Mouse (Mus musculus) adrenal gland, postnatal 10 days (tissue): ENCODE measurements around the gene Dennd4c. TPM values are rescaled to one million over a fixed set of nuclear protein-coding genes. Genes with fewer than 3 reads are reported as not detected.
A peak's percentile ranks its signal among the peaks of the same experiment; 100 is the strongest.
"Not testable (repeated sequence)": the region's sequence is repeated elsewhere in the genome, so short reads cannot be mapped to it uniquely, and the experiment has no call there.

ENCODE experiments used
- DNase-seq: peaks from one replicate; pipeline ENCODE4 v3.0.0; 2021; ENCODE audit warnings: mixed read lengths
- total RNA-seq, 2 experiments: library from RNA; stranded (reverse); gene quantifications; 2 replicates each; pipeline ENCODE4 v1.2.3; 2021

Gene Dennd4c
- total RNA-seq, 2 experiments from 2014 or later, result 32.7 to 39.9 TPM

DNA sequence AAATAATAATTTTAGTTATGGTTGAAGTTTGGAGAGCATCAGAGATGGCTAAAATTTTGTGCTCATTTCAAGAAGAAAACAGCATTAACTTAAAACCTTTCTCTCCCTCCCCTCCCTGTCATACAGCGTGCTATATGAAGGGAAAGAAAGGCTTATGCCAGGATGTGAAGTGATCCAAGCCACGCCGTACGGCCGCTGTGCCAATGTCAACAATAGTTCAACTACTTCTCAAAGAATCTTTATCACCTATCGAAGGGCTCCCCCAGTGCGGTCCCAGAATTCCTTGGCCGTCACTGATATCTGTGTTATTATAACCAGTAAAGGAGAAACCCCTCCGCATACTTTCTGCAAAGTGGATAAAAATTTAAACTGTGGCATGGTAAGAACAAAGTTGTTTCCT is 29.2 kb downstream of the Dennd4c start:
- DNase-seq, result no peak

DNA sequence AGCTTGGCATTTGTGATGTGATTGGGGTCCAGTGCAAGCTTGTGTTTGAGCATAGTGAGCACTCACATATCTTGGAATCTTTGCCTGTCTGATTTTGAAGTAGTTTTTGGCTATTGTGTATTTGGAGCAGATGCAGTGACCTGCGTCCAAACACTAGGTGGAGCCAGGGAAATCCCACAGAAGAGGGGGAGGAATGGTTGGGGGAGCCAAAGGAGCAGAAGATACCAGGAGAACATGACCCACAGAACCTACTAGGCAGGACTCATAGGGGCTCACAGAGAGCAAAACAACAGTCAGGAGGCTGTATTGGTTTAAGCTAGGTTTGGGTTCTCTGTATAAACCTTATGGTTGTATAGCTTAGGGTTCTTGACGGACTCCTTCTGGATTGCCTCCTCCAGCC is 62.2 kb downstream of the Dennd4c start:
- no peak for DNase-seq

DNA sequence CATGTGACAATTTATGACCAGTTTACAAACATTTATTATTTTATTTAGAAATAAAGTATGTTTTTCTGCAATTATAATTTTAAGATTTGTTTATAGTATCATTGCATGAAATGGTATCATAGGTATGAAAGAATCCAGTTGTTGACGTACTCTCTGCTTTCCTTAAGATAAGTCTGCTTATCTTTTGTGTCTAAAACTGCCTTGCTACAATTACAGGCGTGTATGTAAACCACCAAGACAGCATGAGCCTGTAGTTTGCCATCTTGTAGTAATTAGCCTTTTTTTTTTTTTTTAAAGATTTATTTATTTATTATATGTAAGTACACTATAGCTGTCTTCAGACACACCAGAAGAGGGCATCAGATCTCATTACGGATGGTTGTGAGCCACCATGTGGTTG is 66.5 kb downstream of the Dennd4c start:
- no peak for DNase-seq

DNA sequence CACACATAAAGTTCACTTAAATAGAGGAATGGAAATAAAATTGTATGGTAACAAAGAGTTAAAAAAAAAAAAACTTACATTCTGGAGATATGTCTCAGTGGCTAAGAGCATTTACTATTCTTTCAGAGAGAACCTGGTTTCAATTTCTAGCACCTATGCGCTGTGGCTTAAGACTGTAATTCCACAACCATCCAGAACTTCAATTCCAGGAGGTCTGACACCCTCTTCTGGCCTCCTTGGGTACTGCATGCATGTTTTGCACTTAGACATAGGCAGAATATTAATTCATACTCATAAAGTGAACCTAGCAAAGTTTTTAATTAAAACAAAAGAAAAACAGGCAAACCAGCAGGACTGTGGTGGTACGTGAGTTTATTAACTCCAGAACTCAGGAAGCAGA is 74.8 kb downstream of the Dennd4c start:
- peak; percentile 78 for DNase-seq

DNA sequence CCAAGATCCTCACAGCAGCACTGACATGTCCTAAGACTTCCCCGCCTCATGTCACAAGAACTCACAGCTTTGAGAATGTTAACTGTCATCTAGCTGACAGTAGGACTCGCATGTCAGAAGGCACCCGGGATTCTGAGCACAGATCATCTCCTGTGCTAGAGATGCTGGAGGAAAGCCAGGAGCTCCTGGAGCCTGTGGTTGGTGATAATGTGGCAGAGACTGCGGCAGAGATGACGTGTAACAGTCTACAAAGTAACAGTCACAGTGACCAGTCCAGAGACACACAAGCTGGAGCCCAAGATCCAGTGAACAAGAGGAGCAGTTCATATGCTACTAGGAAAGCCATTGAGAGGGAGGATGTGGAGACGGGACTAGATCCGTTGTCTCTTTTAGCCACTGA is 76.8 kb downstream of the Dennd4c start:
- no peak for DNase-seq

DNA sequence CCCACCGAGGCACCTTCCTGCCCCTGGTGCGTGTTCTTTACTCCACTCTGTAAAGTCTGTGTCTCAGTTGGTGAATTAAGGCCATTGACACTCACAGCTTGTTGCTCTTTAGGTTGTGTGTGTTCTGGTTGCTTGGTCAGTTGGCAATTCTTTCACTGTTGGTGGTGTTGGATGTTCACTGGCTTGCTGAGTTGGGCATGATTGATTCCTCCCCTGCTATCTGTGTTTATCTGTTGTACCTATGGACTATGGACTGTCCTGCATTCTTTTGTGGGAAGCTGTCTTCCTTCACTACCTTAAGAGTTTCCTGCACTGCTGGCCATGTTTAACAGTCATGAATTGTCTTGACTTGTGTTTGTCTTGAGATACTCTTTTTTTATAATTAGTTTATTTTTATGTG is 83.5 kb downstream of the Dennd4c start:
- no peak for DNase-seq

- not testable (repeated sequence) for DNase-seq
Observed at GRCm38 (mm10) chr4:86841141-86841540, 92.8 kb downstream of the Dennd4c start.

- DNase-seq, result peak; percentile 50
Observed at GRCm38 (mm10) chr4:86845384-86845783, 97.0 kb downstream of the Dennd4c start.

DNA sequence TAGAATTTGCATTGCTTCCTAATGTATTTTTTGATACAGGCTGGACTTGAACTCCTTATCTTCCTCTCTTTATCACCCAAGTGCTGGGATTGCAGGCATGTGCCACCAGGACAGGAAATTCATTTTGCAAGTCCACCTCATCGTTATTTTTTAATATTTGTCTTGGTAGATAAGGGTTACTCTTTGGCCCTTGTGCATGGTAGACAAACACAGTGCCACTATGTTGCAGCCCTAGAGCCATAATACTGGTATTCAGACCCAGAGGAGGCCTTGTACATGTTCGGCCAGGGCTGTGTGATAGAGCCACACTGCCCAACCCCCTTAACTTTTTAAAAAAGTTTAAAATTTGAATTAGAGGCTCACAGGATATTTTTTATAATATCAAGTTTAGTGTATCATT is 98.9 kb downstream of the Dennd4c start:
- no peak for DNase-seq

DNA sequence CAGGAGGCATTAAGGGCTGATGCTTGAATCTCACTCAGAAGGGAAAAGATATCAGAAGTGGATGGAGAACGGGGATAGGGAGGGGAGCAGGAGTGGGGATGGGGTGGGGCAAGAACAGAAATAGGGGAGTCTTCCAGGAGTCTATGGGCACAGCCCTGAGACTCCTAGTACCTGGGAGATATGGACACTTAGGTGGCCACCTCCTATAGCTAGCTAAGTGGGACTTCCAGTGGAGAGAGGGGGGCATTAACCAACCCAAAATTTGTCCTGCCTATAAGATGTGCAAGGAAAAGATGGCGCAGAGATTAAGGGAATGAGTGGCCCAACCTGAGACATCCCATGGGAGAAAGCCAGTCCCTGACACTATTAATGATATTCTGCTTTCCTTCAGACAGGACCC is 103.0 kb downstream of the Dennd4c start:
- DNase-seq, result no peak

GRCm38 (mm10) chr4:86852018-86852417 is 103.7 kb downstream of the Dennd4c start:
- no peak for DNase-seq

GRCm38 (mm10) chr4:86852813-86853590 is 104.6 kb downstream of the Dennd4c start:
- peak; percentile 49 for DNase-seq

DNA sequence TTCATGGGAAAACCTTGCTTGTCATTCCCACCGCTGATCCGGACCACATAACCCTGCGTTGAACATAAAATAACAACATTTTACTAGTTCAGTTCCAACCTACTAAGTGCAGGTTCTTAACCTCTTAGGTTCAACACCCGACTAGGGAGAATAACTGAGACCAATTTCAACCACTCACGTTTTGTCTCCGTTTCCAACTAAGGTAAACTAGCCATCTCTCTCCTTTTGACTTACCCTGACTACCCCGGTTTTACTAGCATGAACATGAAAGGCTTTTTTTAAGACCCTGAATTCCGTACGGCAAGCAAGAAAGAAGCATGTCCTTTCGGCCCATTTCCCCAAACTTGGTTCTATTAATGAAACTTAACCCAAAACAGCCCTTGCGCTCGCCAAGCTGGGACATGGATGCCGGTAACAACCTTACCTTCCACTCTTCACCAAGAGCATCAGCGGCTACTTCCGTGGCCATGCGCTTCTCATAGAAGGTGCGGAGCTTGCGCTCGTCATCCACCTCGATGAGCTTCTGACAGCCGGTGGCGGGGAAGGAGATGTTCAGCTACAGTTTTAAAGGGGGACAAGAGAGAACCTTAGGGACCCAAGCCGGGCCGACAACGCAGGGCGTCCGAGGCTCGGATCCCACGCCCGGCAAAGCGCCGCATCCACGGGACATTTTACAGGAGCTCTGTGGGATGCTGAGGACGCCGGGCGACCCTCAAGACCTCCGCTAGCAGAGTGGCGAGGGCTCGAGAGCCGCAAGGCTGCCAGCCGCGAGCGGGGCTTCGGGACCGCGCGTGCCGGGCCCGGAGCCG is 108.2 kb downstream of the Dennd4c start:
- DNase-seq, result no peak

DNA sequence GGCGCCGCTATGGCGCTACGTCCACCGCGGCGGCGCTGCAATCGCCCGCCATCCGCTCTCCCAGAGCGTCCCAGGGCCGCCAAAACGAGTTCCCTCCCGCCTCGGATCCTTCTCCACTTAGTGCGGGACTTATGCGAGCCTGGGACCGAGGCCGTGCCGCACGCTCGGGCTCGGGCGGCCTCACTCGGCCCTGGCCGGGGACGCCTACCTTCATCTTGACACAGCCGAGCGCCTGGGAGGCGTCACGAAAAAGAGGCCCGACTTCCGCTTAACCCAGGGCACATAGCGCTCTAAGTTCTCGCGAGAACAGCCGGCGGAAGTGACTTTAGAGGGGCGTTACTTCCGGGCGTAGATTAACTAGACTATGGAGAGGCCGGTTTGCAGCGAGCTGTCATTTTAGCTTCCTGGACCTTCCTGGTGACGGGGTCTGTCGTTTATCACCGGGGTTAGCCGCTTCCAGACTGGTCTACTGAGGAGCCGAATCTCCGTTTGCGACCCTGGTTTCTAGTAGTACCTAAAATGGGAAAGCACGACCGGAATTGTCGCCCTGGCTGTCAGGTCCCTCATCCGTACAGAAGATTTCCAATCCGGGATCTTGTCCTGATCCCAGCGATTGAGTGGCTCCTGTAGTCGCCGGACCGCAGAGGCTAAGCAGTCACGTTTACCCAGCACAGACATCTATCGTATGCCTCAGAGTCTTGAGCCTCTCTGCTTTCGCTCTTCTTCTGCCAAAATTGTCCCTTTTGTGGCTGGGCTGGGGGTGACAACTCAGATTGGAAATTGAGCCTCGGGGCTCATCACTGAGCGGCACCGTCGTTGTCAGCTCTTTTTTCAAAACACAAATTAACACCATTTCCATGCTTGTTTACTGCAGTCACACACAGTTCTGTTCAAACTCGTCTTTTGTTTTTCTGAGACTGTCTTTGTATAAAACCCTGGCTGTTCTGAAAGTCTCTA is 109.0 kb downstream of the Dennd4c start, which contains the start of gene Rps6:
Gene Rps6 (minus strand): TSS at position 300 of the 957 bp plus-strand sequence.
- DNase-seq, result peak; percentile 96

- no peak for DNase-seq
Observed at GRCm38 (mm10) chr4:86858070-86858440, 109.7 kb downstream of the Dennd4c start.

- no peak for DNase-seq
Observed at GRCm38 (mm10) chr4:86864087-86864486, 115.7 kb downstream of the Dennd4c start.

GRCm38 (mm10) chr4:86871988-86872387 is 123.6 kb downstream of the Dennd4c start:
- no peak for DNase-seq

GRCm38 (mm10) chr4:86873072-86873471 is 124.7 kb downstream of the Dennd4c start:
- DNase-seq, result no peak

DNA sequence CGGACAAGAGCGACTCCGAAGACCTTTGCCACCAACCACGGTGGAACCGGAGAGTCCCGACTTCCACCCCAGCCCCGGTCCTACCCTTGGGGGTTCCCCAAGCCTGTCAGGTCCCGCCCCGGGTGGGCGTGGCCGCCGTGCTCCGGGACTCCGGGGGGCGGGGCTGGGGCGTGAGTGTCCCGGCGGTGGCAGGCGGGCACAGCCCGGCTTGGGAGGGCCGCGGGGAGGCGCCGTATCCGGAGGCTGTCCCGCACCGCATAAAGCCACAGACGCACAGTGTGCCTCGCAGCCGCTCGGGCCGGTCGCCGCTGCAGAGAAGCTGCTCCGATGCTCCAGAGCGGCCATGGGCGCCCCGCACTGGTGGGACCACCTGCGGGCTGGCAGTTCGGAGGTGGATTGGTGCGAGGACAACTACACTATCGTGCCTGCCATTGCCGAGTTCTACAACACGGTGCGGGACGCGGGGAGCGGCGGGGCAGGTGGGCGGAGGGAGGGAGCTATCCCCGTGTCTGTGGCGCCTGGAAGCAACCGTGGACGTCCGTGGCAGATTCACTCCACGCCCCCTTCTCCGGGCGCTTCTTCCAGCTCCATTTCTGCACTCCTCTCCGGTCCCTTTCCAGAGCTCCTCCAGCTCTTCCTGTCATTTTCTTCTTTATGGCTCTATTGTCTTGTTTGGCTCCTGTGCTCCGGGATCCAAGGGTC is 125.9 kb downstream of the Dennd4c start, which contains the start of gene Acer2:
Gene Acer2 (plus strand): TSS at position 251 of the 702 bp plus-strand sequence.
- DNase-seq, result peak; percentile 98

- DNase-seq, result no peak
Observed at GRCm38 (mm10) chr4:86879477-86879876, 131.1 kb downstream of the Dennd4c start.

DNA sequence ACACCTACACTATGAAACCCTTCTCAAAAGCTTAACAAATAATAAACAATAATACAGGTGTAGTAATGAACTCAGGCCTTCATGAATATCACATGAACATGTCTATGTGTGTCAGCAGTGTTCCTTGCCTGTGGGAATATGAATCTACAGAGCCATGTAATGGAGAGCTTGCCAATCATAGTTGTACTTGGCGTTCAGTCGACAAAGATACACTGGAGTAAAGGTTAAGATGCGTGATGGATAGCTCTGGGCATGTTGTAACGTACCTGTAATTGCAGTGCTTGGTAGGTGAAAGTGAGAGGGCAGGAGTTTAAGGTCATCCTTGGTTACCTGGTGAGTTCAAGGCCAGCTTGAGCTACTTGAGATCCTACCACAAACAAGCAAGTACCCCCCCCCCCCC is 132.8 kb downstream of the Dennd4c start:
- DNase-seq, result no peak

- DNase-seq, result no peak
Observed at GRCm38 (mm10) chr4:86882413-86882812, 134.1 kb downstream of the Dennd4c start.
